Mouse (Mus musculus) embryo, embryonic 10.5 days (tissue): ENCODE results near the gene Scarf1.

Source experiments
- DNase-seq: peaks from one replicate; pipeline ENCODE4 v3.0.0-alpha.2; 2015; ENCODE audit warnings: low spot score

Gene Scarf1

GRCm38 (mm10) chr11:75513336-75513735 is at the start of gene Scarf1:
Scarf1 (plus strand) TSS chr11:75513540.
- no peak for DNase-seq

GRCm38 (mm10) chr11:75463624-75464023 is 49.7 kb upstream of the Scarf1 start:
- DNase-seq: no peak

DNA sequence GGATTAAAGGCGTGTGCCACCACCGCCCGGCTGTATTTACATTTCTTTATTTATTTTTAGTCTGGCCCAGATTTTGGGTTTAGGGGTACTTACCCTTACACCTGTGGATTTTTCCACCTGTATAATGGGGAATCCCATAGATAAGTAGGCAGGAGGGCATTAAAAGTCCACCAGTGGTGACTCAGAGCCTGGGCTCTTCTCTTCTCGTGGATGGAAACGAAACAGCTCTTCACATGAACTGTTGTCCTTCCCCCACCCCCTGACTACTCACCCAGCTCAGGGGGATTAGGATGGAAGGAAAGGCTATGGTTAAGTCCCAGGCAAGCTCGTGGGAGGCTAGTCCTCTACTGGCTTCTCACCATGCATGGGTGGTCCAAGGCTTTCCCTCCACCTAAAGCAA is 48.9 kb upstream of the Scarf1 start:
- DNase-seq: no peak

- DNase-seq: no peak
Observed at GRCm38 (mm10) chr11:75465051-75465450, 48.3 kb upstream of the Scarf1 start.

- DNase-seq: no peak
Observed at GRCm38 (mm10) chr11:75466731-75467505, 46.4 kb upstream of the Scarf1 start.

DNA sequence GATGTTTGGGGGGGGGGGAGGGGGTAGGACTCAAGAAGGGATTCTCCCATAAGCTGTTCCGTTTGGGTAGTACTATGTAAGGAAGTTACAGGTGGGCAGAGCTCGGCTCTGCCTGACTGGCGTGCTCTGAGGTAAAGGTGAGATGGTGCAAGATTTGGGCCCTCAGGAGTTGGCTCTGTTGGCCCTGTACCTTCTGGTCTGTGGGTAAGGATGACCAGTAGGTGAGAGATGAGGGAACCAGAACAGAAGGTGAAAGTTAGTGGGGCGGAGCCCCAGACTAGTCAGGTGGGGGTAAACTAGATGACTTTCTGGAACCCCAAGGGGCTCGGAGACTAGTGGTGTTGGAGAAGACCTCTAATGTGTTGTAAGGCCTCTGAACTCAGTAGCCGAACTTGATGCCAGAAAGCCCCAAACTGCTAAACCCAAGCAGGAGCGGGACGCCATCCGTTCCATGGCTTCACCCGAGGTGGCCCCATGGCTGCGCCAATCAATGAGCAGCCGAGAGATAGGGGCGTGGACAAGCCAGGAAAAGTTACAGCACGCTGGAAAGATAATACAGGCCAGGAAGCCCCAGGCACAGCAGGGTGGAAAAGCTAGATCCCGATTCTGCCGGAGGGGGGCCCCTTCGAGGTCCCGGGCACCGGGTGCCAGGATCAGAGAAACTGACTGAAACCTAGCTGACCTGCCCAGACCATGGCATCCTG is 45.7 kb upstream of the Scarf1 start:
- DNase-seq: peak; percentile 79

GRCm38 (mm10) chr11:75468410-75468809 is 44.9 kb upstream of the Scarf1 start:
- no peak for DNase-seq

DNA sequence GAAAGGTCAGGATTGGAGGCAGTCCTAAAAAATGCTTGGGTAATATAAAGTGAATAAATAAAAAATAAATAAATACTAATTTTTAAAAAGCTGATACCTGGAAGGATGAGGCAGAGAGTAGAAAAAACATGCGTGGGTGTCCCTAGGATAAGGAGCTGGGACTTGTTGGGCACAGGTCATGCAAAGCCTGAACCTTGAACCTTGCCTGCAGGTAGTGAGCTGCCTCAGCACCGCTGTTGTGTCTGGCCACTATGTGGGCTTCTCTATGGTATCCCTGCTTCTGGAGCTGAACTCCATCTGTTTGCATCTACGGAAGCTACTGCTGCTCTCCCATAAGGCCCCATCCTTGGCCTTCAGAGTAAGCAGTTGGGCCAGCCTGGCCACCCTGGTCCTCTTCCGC is 44.1 kb upstream of the Scarf1 start:
- DNase-seq: no peak

DNA sequence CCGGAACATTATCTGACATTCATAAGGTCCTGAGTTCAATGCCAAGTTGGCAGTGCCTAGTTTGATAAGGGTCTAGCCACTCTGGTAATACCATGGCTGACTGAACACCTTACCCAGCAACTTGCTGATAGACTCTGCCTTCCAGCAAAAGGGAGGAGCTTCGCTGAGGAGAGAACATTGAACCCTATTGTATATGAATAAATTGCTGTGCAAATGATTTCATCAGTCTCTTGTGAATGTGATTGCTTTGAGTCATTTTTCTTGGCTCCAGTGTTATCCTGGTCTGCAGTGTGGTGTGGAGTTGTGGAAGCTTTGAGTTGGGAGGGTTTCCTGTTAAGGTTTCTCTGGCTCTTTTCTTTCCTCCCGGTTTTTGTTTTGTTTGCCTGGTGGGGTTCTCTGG is 42.7 kb upstream of the Scarf1 start:
- DNase-seq: no peak

GRCm38 (mm10) chr11:75472469-75473081 is 40.8 kb upstream of the Scarf1 start:
- no peak for DNase-seq

GRCm38 (mm10) chr11:75473376-75473775 is 40.0 kb upstream of the Scarf1 start:
- DNase-seq: no peak

DNA sequence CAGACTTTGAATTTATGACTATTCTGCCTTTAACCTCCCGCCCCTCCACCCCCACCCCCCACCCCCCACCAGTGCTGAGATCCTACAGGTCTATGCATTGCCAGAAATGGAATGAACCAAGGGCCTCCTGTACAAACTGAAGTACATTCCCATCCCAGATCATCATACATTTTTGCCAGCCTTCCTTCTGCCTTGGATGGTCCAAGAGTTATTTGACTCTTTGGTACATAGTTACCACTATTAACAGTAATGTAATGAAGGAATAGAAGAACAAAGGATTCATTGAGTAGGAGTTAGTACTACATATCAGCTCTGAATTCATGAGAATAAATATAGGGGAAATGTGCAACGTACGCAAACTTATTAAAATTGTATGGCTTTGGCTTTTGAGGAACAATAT is 27.1 kb upstream of the Scarf1 start:
- DNase-seq: no peak

GRCm38 (mm10) chr11:75486601-75487285 is 26.6 kb upstream of the Scarf1 start, which contains the start of gene Prpf8:
Prpf8 (plus strand) TSS chr11:75486816.
- peak; percentile 99 for DNase-seq

GRCm38 (mm10) chr11:75487496-75487895 is 25.8 kb upstream of the Scarf1 start:
- DNase-seq: no peak

GRCm38 (mm10) chr11:75494296-75495049 is 18.9 kb upstream of the Scarf1 start:
- no peak for DNase-seq

- DNase-seq: no peak
Observed at GRCm38 (mm10) chr11:75498126-75498525, 15.2 kb upstream of the Scarf1 start.

DNA sequence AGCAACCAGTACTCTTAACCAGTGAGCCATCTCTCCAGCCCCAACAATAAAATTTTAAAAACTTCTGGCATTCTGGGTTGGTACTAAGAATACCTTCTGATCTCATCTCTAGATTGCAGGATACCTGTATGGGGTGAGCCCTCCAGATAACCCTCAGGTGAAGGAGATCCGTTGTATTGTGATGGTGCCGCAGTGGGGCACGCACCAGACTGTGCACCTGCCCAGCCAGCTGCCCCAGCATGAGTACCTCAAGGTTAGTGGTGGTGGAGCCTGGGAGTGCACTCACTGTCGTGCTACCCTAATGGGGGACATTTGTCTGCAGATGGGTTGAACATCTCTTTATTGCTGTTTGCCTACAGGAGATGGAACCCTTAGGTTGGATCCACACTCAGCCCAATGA is 5.2 kb upstream of the Scarf1 start:
- no peak for DNase-seq

DNA sequence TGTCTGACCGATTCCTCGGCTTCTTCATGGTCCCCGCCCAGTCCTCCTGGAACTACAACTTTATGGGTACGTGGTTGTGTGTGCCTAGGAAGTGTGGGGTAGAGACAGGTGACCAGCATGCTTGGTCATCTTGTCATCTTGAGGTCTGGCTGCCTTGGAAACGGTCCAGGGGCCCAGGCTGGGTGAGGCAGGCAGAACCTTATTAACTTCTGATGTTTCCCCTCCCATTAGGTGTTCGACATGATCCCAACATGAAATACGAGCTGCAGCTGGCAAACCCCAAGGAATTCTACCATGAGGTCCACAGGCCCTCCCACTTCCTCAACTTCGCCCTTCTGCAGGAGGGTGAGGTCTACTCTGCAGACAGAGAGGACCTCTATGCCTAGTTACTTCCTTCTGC is 4.4 kb upstream of the Scarf1 start:
- no peak for DNase-seq

DNA sequence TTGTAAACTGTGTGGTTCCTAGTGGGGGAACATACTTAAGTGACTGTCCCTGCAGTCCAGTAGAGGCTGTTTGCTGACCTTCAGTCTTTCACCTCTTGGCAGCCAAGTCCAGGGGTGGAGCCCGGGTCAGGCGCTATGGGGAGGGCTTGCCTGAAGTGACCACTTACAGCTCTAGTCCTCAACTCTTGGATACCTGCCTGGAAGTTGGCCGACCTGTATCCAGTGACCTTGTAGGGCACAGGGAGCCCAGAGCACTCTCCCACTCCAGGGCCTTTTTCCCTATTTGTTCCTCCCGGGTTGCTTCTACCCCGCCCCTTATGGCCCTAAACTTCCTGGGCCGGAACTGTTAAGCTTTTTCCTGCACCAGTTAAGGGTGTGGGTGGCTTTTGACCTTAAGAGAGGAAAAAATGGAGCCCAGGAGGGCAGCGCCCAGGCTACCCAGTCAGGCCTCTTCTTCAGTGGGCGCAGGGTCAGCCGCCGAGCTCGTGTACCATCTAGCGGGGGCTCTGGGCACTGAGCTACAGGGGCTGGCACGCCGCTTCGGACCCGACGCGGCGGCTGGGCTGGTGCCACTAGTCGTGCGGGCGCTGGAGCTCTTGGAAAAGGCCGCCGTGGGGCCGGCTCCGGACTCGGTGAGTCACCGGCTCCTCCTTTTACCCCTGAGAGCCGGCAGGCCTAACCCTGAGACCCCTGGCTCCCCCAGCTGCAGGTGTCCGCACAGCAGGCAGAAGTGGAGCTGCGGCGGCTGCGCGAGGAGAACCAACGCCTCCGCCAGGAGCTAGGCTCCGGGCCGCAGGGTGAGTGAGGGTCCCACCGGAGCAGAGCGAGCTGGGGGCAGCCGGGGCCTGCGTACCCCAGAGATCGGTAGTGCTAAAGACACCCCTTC is 3.4 kb upstream of the Scarf1 start, which contains the start of gene Rilp:
TSS of gene Rilp (plus strand) at position 354 of the 886 bp plus-strand sequence.
- peak; percentile 74 for DNase-seq

DNA sequence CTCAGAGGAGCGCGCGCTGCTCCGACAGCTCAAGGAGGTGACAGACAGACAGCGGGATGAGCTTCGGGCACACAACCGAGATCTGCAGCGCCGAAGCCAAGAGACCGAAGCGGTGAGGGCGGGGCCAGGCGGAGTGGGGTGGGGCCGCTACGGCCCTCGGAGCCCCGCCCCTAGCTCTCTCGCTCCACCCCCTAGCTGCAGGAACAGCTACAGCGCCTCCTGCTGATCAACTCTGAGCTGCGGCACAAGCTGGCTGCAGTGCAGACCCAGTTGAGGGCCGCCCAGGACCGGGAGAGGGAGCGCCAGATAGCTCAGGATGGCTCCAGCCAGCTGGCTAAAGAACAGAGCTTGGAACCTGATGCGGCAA is 2.7 kb upstream of the Scarf1 start:
- DNase-seq: peak; percentile 94

DNA sequence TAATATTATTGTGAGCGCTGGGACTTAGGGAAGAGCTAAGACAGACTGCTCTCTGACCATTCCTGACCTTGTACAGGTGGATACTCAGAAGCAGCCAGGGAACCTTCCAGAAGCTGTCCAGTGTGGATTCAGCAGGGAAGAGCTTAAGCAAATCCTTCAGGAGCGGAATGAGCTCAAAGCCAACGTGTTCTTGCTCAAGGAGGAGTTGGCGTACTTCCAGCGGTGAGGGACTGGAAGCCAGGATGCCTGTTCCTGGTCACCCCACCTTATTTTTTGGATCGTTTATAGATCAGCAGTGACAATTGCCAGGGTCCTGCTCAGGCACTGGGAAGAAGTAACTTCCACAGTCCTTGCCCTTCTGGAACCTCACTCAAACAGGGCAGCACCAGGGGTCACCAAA is 2.1 kb upstream of the Scarf1 start:
- no peak for DNase-seq
